Mouse (Mus musculus) embryo, embryonic 11.5 days (tissue): ENCODE measurements around the gene Card14.

Source experiments
- DNase-seq: peaks from one replicate; pipeline ENCODE4 v3.0.0-alpha.2; 2012; ENCODE audit warnings: low read depth, low spot score

Gene Card14

GRCm38 (mm10) chr11:119300986-119301385, 6.6 kb upstream of the Card14 start:
- DNase-seq = no peak

GRCm38 (mm10) chr11:119304904-119305712, 2.5 kb upstream of the Card14 start:
- peak; percentile 49 for DNase-seq

GRCm38 (mm10) chr11:119306762-119307657, 558 bp upstream of the Card14 start:
- no peak for DNase-seq

DNA sequence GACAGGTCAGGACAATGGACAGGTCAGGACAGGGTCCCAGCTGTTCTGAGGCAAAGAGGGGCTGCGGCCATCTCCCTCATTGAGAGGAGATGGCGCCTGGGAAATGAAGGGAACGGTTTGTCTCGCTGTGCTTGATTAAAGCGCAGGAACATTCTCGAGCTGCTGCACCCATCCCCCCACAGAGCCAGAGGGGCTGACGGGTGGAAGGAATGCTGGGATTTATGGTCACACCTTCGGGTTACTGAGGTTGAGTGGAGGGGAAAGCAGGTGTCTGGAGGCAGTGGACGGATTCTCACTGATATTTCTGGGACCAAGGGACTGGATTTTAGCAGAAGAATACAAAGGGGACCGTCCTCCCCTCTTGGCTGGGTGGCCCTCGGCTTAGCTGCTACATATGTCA, 348 bp downstream of the Card14 start:
- DNase-seq = peak; percentile 20

GRCm38 (mm10) chr11:119310621-119311020, 3.1 kb downstream of the Card14 start:
- DNase-seq = no peak

GRCm38 (mm10) chr11:119314252-119314936, 6.8 kb downstream of the Card14 start:
- DNase-seq = no peak

DNA sequence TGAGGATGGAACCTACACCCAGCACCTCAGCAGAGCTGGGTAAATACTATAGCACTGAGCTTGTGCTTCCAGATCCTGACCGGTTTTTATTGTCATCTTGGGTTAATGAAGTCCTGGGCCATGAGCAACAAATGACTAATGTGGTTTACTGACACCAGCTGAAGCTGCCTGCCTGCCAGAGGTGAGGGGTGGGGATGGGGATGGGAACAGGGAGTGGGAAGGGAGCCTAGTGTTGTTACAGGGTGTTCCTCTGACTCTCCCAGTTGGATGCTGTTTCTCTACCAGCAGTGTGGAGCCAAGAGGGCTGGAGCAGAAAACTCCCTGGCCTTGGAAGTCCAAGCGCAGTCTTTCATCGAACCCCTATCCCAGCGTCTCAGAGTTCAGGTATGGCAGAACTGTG, 9.2 kb downstream of the Card14 start:
- no peak for DNase-seq

GRCm38 (mm10) chr11:119322521-119322920, 15.0 kb downstream of the Card14 start:
- no peak for DNase-seq

DNA sequence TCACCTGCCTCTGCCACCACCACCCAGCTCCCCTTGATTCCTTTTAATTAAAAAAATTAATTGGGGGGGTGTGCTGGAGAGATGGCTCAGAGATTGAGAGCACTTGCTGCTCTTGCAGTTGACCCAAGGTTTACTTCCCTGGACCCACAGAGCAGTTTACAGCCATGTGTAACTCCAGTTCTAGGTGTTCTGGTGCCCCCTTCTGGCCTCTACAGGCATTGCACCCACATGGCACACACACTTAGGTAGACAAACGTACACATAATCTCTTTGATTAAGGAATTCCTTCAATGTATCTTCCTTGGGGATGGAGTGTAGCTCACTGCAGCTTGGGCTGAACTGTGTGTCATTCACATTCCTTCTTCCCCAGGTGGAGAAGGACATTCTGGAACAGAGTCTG, 17.5 kb downstream of the Card14 start:
- DNase-seq = no peak

DNA sequence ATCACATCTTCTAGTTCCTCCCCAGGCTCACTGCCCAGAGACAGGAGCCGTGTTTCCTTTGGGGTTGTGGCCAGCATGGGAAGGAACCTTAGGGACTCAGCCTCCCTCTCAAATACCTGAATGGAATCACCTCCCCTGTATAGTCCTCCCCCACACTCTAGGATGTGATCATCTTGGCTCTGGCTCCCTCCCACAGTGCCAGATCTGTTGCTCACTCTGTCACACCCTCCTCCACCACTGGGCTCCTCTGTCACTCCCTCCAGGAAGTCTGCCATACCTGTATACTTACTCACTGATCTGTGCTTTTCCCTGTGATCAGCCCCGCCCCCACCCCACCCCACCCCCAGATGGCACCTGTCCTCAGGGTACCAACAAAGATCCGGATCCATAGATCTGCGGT, 23.0 kb downstream of the Card14 start:
- no peak for DNase-seq

GRCm38 (mm10) chr11:119331970-119332369, 24.4 kb downstream of the Card14 start:
- no peak for DNase-seq

DNA sequence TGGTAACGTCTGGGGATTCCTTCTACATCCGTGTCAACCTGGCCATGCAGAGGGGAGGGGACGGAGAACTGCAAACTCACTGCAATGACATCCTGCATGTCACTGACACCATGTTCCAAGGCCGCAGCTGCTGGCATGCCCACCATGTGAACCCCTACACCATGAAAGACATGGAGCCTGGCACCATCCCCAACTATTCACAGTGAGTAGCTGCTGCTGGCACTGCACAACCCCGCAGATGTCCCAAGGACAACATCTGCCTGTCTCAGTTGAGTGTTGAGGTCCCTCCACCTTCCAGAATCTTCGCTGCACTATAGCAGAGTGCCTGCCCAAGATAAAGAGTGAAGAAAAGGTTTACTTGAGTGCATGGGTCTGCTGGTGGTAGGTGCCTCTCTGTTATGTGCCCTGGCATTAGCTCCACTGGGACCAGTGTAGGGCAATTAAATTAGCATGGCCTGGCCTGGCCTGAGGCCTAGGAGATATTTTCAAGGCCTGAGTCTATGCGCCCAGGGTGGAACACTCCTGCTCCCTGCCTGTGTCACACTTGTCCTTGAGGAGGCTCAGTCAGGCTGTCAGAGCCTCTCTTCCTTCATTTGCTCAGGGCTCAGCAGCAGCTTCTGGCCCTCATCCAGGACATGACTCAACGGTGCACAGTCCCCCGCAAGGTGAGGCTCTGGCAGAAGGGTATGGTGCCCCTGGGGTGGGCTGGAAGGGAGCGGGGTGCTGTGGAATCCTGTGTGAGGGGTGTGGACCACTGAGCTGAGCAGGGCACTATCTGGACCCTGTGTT, 30.9 kb downstream of the Card14 start:
- DNase-seq = no peak

DNA sequence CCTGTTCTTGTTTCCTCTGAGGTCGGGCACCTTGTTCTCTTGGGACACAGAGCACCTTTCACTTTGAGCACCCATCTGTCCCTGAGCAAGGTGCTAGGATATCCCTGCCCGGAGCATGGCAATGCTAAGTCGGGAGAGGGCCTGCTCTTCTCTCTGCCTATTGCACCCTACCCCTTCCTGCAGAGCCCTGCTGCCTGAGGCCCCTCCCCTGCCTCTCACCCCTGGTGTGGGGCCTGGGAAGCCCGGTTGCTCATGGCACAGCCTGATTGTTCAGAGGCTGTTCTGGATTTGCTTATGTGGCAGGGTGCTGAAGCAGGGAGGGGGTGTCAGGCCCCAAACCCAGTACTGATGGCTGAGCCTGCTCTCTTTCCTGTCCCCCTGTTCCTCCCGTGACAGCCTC, 31.6 kb downstream of the Card14 start:
- no peak for DNase-seq

GRCm38 (mm10) chr11:119339637-119340036, 32.1 kb downstream of the Card14 start:
- DNase-seq = peak; percentile 60

- no peak for DNase-seq
Measured at GRCm38 (mm10) chr11:119344178-119344577, 36.6 kb downstream of the Card14 start.

DNA sequence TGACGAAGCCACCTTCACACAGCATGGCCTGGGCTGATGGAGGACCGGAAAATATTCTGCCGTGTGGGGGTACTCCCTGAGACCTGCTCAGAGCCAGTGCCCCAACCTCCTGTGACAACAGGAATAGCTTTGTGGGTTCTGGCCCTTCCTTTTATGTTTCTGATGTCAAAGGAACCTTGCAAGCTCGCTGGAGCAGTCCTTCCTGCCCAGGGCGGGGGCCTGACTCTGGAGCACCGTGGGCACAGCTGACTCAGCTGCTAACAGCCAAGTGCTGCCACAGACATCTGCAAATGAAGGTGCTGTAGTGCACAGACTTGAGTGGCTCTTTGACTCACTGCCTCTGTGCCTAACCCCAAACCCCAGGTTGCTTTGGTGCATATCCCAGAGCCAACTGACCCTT, 37.3 kb downstream of the Card14 start:
- no peak for DNase-seq

DNA sequence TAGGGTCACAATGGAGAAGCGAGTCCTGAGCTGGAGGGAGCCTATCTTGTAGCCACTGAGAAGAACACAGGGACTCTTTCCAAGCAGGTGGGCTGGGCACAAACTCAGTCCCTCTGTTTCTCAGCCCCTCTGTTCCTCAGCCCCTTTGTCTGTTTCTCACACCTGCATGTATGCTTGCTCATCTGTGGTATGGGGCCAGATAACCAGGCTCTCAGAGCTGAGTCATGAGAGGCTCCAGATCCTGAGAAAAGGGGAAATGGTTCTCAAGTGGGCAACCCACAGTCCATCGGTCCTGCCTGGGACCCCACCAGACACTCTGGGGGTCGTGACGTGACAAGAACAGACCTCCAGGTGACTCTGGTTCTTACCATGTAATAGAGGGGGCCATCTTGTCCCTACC, 39.6 kb downstream of the Card14 start:
- no peak for DNase-seq

- no peak for DNase-seq
Measured at GRCm38 (mm10) chr11:119352113-119352512, 44.5 kb downstream of the Card14 start.

- no peak for DNase-seq
Measured at GRCm38 (mm10) chr11:119353946-119354345, 46.4 kb downstream of the Card14 start.

GRCm38 (mm10) chr11:119354798-119355442, 47.4 kb downstream of the Card14 start:
- no peak for DNase-seq
